Mouse (Mus musculus) stomach, embryonic 14.5 days (tissue): ENCODE data around the gene Ell. TPM values are rescaled to one million over a fixed set of nuclear protein-coding genes. Genes with fewer than 3 reads are reported as not detected.
"Not testable (repeated sequence)": the region's sequence is repeated elsewhere in the genome, so short reads cannot be mapped to it uniquely, and the experiment has no call there.

Experiments used
- ATAC-seq: fragments of 200-750 bp; cut with Nextera tagmentation; 2 replicates; pipeline ENCODE4 v1.8.0; 2017; ENCODE audit warnings: low read depth, moderate TSS enrichment; ENCODE audit not compliant: insufficient number of reproducible peaks, insufficient read depth, low FRiP score
- H3K27ac ChIP-seq: fragments of 300-500 bp; sonication (generic); 2 replicates; pipeline ENCODE4 v1.5.1; 2014; ENCODE audit warnings: mild to moderate bottlenecking, low read length, moderate library complexity, mixed read lengths
- H3K27me3 ChIP-seq: fragments of 300-500 bp; sonication (generic); 2 replicates; pipeline ENCODE4 v1.6.1; 2014; ENCODE audit warnings: low read length, control low read depth, mixed read lengths; ENCODE audit not compliant: control insufficient read depth, insufficient read depth
- H3K36me3 ChIP-seq: fragments of 300-500 bp; sonication (generic); 2 replicates; pipeline ENCODE4 v1.6.1; 2014; ENCODE audit warnings: mild to moderate bottlenecking, control low read depth, low read length, moderate library complexity, mixed read lengths; ENCODE audit not compliant: control insufficient read depth, insufficient read depth
- H3K4me1 ChIP-seq: fragments of 300-500 bp; sonication (generic); 2 replicates; pipeline ENCODE4 v1.6.1; 2014; ENCODE audit warnings: low read length, control low read depth, mixed read lengths; ENCODE audit not compliant: control insufficient read depth, insufficient read depth
- H3K4me2 ChIP-seq: fragments of 300-500 bp; sonication (generic); replicated peaks from 2 replicates; pipeline ENCODE4 v1.6.1; 2014; ENCODE audit warnings: low read depth, low read length, control low read depth
- H3K4me3 ChIP-seq: fragments of 300-500 bp; sonication (generic); 2 replicates; pipeline ENCODE4 v1.5.1; 2014; ENCODE audit warnings: low read depth, low read length, control low read depth
- H3K9ac ChIP-seq: fragments of 300-500 bp; sonication (generic); replicated peaks from 2 replicates; pipeline ENCODE4 v1.6.1; 2014; ENCODE audit warnings: low read depth, mild to moderate bottlenecking, control low read depth, low read length, moderate library complexity, mixed read lengths
- H3K9me3 ChIP-seq: fragments of 300-500 bp; sonication (generic); 2 replicates; pipeline ENCODE4 v1.6.1; 2016; ENCODE audit warnings: low read depth, low read length, control low read depth; ENCODE audit not compliant: control insufficient read depth
- WGBS: fragments of 180-500 bp; shearing (Covaris S2); extraction: QIAGEN DNeasy Blood & Tissue Kit; methylation state at CpG from one replicate; pipeline ENCODE4 v1.1.7; 2014; 5-methylcytosine and 5-hydroxymethylcytosine counted together
- polyA plus RNA-seq: library from polyadenylated mRNA; unstranded; fragments of >200 nt; fragmentation: Nextera tagmentation; extraction: Ambion mirVana; gene quantifications from 2 replicates; pipeline ENCODE4 v1.2.1, GENCODE M21; 2014

Ell gene
- polyA plus RNA-seq, 1 experiment from 2014 or later: 17.9 TPM

GRCm38 (mm10) chr8:70504851-70505250 lies 34.4 kb upstream of the Ell start:
- no peak overlapping the region for H3K4me3 ChIP-seq
- no peak overlapping the region for H3K9ac ChIP-seq
- H3K4me1 ChIP-seq: peaks cover 18% of the 10 kb centered on the region; the same call in 1 of the 2 replicates
- H3K9me3 ChIP-seq: no peaks in the 10 kb centered on the region
- H3K36me3 ChIP-seq: peaks cover 18% of the 10 kb centered on the region
- no peak overlapping the region for H3K27ac ChIP-seq
- no peak overlapping the region for H3K4me2 ChIP-seq
- H3K27me3 ChIP-seq: peaks cover 29% of the 10 kb centered on the region
- ATAC-seq: no peak
- WGBS: 74% methylated on average over 3 of the region's 3 CpGs

GRCm38 (mm10) chr8:70505698-70506327 lies 33.4 kb upstream of the Ell start:
- peak overlapping the region; percentile 59 for H3K4me3 ChIP-seq
- H3K4me1 ChIP-seq: peaks cover 18% of the 10 kb centered on the region; the same call in 1 of the 2 replicates
- peak overlapping the region; percentile 86; the same call in 1 of the 2 replicates for H3K9ac ChIP-seq
- ATAC-seq: peak; percentile 15
- peaks cover 18% of the 10 kb centered on the region for H3K36me3 ChIP-seq
- peak overlapping the region; percentile 84; the same call in 1 of the 2 replicates for H3K27ac ChIP-seq
- 36% methylated on average over 32 of the region's 32 CpGs for WGBS
- H3K27me3 ChIP-seq: peaks cover 19% of the 10 kb centered on the region
- H3K4me2 ChIP-seq: peak overlapping the region; percentile 88
- H3K9me3 ChIP-seq: no peaks in the 10 kb centered on the region

DNA sequence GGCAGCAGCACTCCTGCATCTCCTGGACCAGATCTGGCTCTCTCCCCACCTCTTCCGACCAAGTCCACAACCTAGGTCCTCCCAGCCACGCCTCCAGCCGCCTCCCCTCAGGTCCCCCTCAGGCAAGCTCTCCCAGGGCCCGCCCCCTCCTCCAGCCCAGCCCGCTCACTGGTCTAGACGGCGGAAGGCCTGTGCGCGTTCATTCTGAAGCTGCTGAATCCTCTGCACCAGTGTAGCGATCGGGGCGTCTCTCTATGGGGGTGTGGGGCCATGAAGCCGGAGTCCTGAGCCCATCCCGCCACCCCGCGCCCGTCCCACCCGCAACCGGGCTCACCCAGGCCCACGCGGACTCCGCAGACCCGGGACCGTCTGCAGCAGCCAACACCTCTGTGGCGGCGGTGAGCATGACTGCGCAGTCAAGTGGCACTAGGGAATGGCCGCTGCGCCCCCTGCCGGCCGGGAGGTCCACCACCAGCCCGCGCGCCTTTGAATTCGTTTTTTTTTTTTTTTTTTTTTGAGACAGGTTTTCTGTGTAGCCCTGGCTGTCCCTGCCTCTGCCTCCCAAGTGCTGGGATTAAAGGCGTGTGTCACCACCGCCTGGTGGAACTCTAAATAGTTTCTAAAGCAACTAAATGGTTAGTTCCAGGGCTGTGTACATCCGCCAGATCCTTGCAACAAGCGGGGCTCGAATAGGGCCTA lies 32.8 kb upstream of the Ell start, which contains the start of gene Rex1bd:
Gene Rex1bd (minus strand): TSS at position 425 of the 699 bp plus-strand sequence.
- Histone ChIP-seq H3K9me3 (no peaks in the 10 kb centered on the region), H3K27ac (peak within 1 kb of the TSS; percentile 84; the same call in 1 of the 2 replicates), H3K4me3 (peak within 1 kb of the TSS; percentile 59), H3K4me1 (peaks cover 18% of the 10 kb centered on the region; the same call in 1 of the 2 replicates), H3K4me2 (peak within 1 kb of the TSS; percentile 88), H3K36me3 (peaks cover 18% of the 10 kb centered on the region), H3K27me3 (peaks cover 15% of the 10 kb centered on the region), H3K9ac (peak within 1 kb of the TSS; percentile 86)
- 3% methylated on average over 40 of the region's 40 CpGs for WGBS
- peak; percentile 88 for ATAC-seq

GRCm38 (mm10) chr8:70507027-70507393 lies 32.2 kb upstream of the Ell start:
- Histone ChIP-seq H3K4me2 (no peak overlapping the region), H3K36me3 (peaks cover 18% of the 10 kb centered on the region), H3K4me3 (peak overlapping the region; percentile 59; the same call in 1 of the 2 replicates), H3K27me3 (peaks cover 9% of the 10 kb centered on the region), H3K9me3 (no peaks in the 10 kb centered on the region), H3K9ac (no peak overlapping the region), H3K4me1 (peaks cover 14% of the 10 kb centered on the region; the same call in 1 of the 2 replicates), H3K27ac (no peak overlapping the region)
- 63% methylated on average over 5 of the region's 5 CpGs for WGBS
- no peak for ATAC-seq

DNA sequence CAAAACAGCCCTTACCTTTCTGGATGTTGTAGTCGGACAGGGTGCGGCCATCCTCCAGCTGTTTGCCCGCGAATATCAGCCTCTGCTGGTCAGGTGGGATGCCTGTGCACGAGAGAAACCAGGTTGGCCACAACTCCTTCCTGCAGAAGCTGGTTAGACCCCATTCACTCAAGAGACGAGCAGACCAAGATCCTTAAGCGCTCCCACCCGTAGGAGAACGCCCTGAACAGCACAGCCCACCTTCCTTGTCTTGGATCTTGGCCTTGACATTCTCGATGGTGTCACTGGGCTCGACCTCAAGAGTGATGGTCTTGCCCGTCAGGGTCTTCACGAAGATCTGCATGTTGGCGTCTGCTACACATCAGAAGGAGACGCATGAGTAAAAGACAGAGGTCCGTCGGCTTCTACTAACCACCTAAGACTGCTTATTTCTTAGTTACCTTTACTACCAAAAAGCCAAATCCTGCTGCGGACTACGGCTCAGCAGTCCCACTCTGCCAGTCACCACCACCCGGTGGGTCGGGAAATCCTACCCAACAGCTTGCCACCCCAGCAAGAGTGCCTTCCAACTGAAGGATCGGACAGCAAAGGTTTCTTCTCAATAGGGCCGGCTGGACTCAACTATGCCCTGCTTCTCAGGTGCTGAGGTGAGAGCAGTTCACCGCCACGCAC lies 29.8 kb upstream of the Ell start:
- ATAC-seq: no peak
- WGBS: 7% methylated on average over 25 of the region's 25 CpGs
- Histone ChIP-seq H3K9ac (peak overlapping the region; percentile 99), H3K4me1 (peaks cover 9% of the 10 kb centered on the region; the same call in 1 of the 2 replicates), H3K27me3 (no peaks in the 10 kb centered on the region), H3K4me2 (peak overlapping the region; percentile 97), H3K27ac (peak overlapping the region; percentile 97; the same call in 1 of the 2 replicates), H3K36me3 (peaks cover 20% of the 10 kb centered on the region), H3K9me3 (no peaks in the 10 kb centered on the region), H3K4me3 (peak overlapping the region; percentile 81)

DNA sequence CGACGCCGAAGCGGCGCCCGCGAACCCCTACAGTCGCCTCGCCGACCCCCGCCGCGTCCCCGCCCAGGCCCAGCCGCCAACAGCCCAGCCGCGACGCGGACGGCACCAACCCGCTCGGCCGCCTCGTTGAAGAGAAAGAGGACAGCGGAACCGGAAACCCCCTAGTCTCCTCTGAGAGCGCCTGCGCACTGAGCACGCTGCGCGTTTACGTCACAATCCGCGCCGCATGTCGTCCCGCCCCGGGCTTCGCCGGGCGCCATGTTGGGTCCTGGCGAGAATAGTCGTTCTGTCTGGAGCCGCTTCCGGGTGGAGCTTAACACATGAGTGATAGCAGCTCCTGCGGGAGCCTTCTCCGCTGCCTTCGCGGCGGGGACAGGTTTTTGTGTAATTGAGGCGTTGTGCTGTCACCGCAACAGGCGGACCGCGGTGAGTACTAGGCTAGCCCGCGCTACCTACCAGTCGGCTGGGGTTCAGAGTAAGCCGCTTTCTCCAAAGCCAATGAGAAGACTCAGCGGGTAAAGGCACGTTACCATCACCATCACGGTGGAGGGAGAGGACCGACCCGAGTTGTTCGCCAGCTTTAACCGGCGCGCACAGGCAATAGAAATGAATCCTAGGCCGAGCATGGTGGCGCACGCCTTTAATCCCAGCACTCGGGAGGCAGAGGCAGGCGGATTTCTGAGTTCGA lies 28.9 kb upstream of the Ell start, which contains the start of gene Uba52:
Gene Uba52 (minus strand): TSS at position 574 of the 688 bp plus-strand sequence.
- Histone ChIP-seq H3K4me1 (peaks cover 7% of the 10 kb centered on the region; the same call in 1 of the 2 replicates), H3K9me3 (no peaks in the 10 kb centered on the region), H3K4me2 (peak within 1 kb of the TSS; percentile 97), H3K27me3 (no peaks in the 10 kb centered on the region), H3K9ac (peak within 1 kb of the TSS; percentile 99), H3K27ac (peak within 1 kb of the TSS; percentile 97), H3K4me3 (peak within 1 kb of the TSS; percentile 81), H3K36me3 (peaks cover 20% of the 10 kb centered on the region)
- under 1% methylated on average over 74 of the region's 74 CpGs for WGBS
- ATAC-seq: peak; percentile 87

DNA sequence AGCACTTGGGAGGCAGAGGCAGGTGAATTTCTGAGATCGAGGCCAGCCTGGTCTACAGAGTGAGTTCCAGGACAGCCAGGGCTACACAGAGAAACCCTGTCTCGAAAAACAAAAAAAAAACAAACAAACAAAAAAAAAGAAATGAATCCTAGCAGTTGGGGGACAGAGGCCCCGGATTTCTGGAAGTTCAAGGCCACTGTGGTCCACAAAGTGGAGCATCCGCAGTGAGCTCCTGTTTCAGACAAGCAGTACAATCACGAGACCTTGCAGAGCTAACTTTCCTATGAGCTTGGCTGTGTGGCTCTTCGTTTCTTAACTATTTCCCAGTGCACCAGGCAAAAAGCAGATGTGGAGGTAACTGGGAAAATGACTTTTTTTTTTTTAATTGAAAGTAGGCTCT lies 28.1 kb upstream of the Ell start:
- Histone ChIP-seq H3K4me2 (peak overlapping the region; percentile 41), H3K4me3 (peak overlapping the region; percentile 81), H3K9ac (peak overlapping the region; percentile 99; the same call in 1 of the 2 replicates), H3K36me3 (peaks cover 21% of the 10 kb centered on the region)
- not testable (repeated sequence) for H3K27ac ChIP-seq, ATAC-seq, H3K27me3 ChIP-seq, H3K9me3 ChIP-seq, H3K4me1 ChIP-seq
- WGBS: 83% methylated on average over 6 of the region's 6 CpGs

DNA sequence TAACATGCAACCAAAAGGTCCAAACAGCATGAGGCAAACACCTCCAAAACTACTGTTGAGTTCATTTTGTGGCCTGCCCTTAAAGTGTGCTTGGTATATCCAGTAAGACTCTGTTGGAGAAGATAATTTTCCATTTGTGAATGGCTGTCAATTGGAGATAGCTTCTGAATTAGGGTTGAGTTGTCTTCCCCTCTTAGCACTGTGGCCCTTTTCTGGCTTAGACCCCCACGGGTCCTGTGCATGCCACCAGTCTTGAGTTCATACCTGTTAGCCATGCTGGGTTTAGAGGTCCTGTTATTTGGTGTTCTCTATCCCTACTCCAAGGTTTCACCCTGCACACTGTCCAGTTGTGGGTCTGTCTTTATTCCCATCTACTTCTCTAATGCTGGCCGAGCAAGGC lies 27.5 kb upstream of the Ell start:
- Histone ChIP-seq H3K4me3 (no peak overlapping the region), H3K4me1 (no peaks in the 10 kb centered on the region), H3K9me3 (no peaks in the 10 kb centered on the region), H3K9ac (no peak overlapping the region), H3K27me3 (no peaks in the 10 kb centered on the region), H3K27ac (no peak overlapping the region), H3K4me2 (no peak overlapping the region), H3K36me3 (peaks cover 26% of the 10 kb centered on the region)
- WGBS: 94% methylated on average over 2 of the region's 2 CpGs
- no peak for ATAC-seq
